Mouse (Mus musculus) bone marrow, adult 2 months (tissue): ENCODE measurements around the gene Zfp185.

Experiments used
- CTCF ChIP-seq: fragments of 200-500 bp; IDR thresholded peaks from 2 replicates; pipeline ENCODE4 v1.5.1; 2011; ENCODE audit warnings: low read length, control low read depth; ENCODE audit not compliant: control insufficient read depth, insufficient read depth
- POLR2A ChIP-seq: fragments of 200-500 bp; IDR thresholded peaks from 2 replicates; pipeline ENCODE4 v1.6.1; 2011; ENCODE audit warnings: low read depth, mild to moderate bottlenecking, control low read depth, low read length, borderline replicate concordance; ENCODE audit not compliant: control insufficient read depth

GRCm38 (mm10) chrX:73007597-73008479, 20.7 kb downstream of the Zfp185 start:
- TF ChIP-seq POLR2A (peak; percentile 22; the same call in 1 of the 2 replicates), CTCF (peak; percentile 93)
